Mouse (Mus musculus) lung, embryonic 16.5 days (tissue): ENCODE results near the gene Dhx16. TPM values are rescaled to one million over a fixed set of nuclear protein-coding genes. Genes with fewer than 3 reads are reported as not detected.

Experiments
- ATAC-seq: fragments of 200-750 bp; cut with Nextera tagmentation; 2 replicates; pipeline ENCODE4 v1.8.0; 2017; ENCODE audit warnings: low read depth, mild to moderate bottlenecking, moderate library complexity
- H3K27ac ChIP-seq: fragments of 300-500 bp; sonication (generic); 2 replicates; pipeline ENCODE4 v1.5.1; 2014; ENCODE audit warnings: mild to moderate bottlenecking, control low read depth, low read length
- H3K27me3 ChIP-seq: fragments of 300-500 bp; sonication (generic); 2 replicates; pipeline ENCODE4 v1.6.1; 2014; ENCODE audit warnings: low read depth, low read length, mixed read lengths; ENCODE audit not compliant: control insufficient read depth, insufficient read depth
- H3K36me3 ChIP-seq: fragments of 300-500 bp; sonication (generic); 2 replicates; pipeline ENCODE4 v1.6.1; 2014; ENCODE audit warnings: low read length; ENCODE audit not compliant: control insufficient read depth, insufficient read depth
- H3K4me1 ChIP-seq: fragments of 300-500 bp; sonication (generic); replicated peaks from 2 replicates; pipeline ENCODE4 v1.6.1; 2014; ENCODE audit warnings: low read length, mixed read lengths; ENCODE audit not compliant: control insufficient read depth, insufficient read depth
- H3K4me2 ChIP-seq: fragments of 300-500 bp; sonication (generic); 2 replicates; pipeline ENCODE4 v1.6.1; 2014; ENCODE audit warnings: low read depth, low read length, control low read depth
- H3K4me3 ChIP-seq: fragments of 300-500 bp; sonication (generic); 2 replicates; pipeline ENCODE4 v1.5.1; 2014; ENCODE audit warnings: mild to moderate bottlenecking, low read length, control low read depth
- H3K9ac ChIP-seq: fragments of 300-500 bp; sonication (generic); 2 replicates; pipeline ENCODE4 v1.6.1; 2014; ENCODE audit warnings: low read length, control low read depth
- H3K9me3 ChIP-seq: fragments of 300-500 bp; sonication (generic); 2 replicates; pipeline ENCODE4 v1.6.1; 2016; ENCODE audit warnings: low read length; ENCODE audit not compliant: control insufficient read depth
- WGBS: fragments of 180-500 bp; shearing (Covaris S2); extraction: QIAGEN DNeasy Blood & Tissue Kit; methylation state at CpG from one replicate; pipeline ENCODE4 v1.1.7; 2014; 5-methylcytosine and 5-hydroxymethylcytosine counted together
- polyA plus RNA-seq: library from polyadenylated mRNA; unstranded; fragments of >200 nt; fragmentation: Nextera tagmentation; extraction: Ambion mirVana; gene quantifications from 2 replicates; pipeline ENCODE4 v1.2.1, GENCODE M21; 2015

Gene Dhx16
- polyA plus RNA-seq, 1 experiment from 2014 or later: 40.2 TPM

GRCm38 (mm10) chr17:35866911-35867890 is 12.4 kb upstream of the Dhx16 start:
- Histone ChIP-seq H3K9me3 (0 out of 2 replicates have a peak, but pooled peaks cover 2% of the 10 kb centered on the region), H3K36me3 (peaks cover 5% of the 10 kb centered on the region; the same call in 1 of the 2 replicates), H3K9ac (peak overlapping the region; percentile 81), H3K4me2 (peak overlapping the region; percentile 94), H3K27ac (peak overlapping the region; percentile 99), H3K4me1 (peaks cover 33% of the 10 kb centered on the region), H3K27me3 (no peaks in the 10 kb centered on the region), H3K4me3 (peak overlapping the region; percentile 66)
- 8% methylated on average over 26 of the region's 26 CpGs for WGBS
- no peak for ATAC-seq

DNA sequence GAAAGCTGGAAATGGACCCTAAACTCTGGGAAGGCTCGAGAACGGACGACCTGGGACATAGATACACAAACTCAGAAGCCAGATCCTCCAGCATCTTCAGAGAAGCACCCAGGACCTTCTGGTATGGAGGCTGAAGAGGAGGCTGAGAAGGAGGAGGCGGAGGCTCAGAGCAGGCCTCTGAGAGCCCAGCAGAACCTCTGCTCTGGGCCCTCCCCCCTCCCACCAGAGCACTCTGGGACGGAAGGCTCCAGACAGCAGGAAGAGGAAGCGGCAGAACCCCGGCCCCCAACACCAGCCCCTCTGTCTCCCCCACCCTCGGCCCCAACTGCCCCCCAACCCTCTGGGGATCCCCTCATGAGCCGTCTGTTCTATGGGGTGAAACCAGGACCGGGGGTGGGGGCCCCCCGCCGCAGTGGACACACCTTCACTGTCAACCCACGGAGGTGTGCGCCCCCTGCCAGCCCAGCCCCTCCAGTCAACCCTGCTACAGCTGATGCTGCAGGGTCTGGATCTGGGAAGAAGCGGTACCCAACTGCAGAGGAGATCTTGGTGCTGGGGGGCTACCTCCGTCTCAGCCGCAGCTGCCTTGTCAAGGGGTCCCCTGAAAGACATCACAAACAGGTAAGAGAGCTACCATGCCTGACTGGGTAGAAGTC is 11.3 kb upstream of the Dhx16 start:
- Histone ChIP-seq H3K4me3 (peak overlapping the region; percentile 66), H3K27me3 (no peaks in the 10 kb centered on the region), H3K27ac (peak overlapping the region; percentile 99), H3K4me2 (peak overlapping the region; percentile 94), H3K4me1 (peaks cover 33% of the 10 kb centered on the region), H3K9me3 (0 out of 2 replicates have a peak, but pooled peaks cover 2% of the 10 kb centered on the region), H3K36me3 (peaks cover 5% of the 10 kb centered on the region; the same call in 1 of the 2 replicates), H3K9ac (peak overlapping the region; percentile 81)
- WGBS: 15% methylated on average over 17 of the region's 17 CpGs
- no peak for ATAC-seq

- Histone ChIP-seq H3K27me3 (no peaks in the 10 kb centered on the region), H3K4me3 (peak overlapping the region; percentile 66), H3K4me2 (peak overlapping the region; percentile 94), H3K36me3 (peaks cover 5% of the 10 kb centered on the region; the same call in 1 of the 2 replicates), H3K9me3 (0 out of 2 replicates have a peak, but pooled peaks cover 2% of the 10 kb centered on the region), H3K27ac (peak overlapping the region; percentile 99), H3K9ac (peak overlapping the region; percentile 81), H3K4me1 (peaks cover 33% of the 10 kb centered on the region)
- no peak for ATAC-seq
- WGBS: 2% methylated on average over 7 of the region's 7 CpGs
Observed at GRCm38 (mm10) chr17:35868961-35869345, 10.7 kb upstream of the Dhx16 start.

DNA sequence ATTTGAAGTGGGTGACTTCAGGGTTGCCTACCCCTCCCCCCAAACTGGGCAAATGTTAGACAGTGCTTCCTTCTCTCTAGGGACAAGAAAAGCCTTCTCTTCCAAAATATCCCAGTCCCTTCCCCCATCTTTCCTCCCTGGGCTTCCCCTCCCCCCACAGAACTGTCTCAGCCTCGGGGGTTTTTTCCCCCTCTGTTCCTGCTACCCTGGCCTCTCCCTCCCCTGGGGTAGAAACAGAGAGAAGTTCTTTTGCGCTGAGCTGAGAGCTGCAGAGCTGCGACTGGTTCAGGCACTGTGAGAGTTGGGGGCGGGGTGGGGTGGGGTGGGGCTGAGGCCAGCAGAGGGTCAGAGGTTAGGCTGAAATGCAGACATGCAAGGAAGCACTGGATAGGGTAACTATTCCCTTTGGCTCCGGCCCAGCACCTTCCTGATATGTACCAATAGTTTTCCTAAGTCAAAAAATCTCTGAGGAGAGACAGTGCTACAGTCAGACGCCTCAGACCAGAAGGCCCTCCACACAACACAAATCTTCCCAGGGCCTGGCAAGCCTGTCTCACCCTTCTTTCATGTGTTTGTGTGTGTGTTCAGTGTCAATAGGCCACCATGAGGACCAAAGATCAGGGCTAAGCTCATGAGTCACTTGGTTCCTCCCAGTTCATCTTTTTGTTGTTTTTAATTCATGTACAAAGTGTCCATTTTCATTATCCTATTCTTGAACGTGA is 10.1 kb upstream of the Dhx16 start:
- Histone ChIP-seq H3K27me3 (no peaks in the 10 kb centered on the region), H3K4me2 (peak overlapping the region; percentile 94)

DNA sequence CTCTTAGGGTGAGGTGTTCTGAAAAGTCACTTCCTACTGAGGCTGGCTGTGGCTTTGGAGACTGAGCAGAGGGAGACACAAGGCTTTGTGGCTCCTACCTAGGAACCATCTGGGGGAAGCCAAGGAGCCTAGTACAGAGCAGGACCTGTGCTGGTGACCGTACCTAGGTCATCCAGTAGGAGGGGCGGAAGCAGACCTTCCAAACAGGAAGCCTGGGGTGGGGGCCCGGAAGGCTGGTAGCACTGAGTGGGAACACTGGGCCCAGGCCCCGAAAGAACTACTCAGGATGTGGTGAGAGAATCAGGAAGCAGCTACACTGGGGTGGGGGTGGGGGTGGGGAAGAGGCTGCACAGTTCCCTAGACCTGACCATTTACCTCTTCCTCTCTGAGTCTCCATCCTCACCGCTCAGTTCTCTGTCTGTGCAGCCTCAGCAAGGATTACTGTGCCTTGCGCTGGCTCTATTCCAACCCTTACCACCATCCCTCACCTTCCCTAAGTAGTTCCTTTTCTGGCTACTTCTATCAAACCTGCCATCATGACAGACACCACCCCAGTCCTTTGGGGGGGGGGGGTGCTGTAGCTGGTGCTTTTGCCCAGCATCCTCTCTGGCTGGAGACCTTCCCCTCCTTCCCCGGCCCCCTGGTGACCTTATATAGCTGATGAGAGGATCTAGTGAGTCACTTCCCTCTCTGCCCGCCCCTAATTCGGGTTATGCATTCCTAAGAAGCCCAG is 9.3 kb upstream of the Dhx16 start:
- H3K9ac ChIP-seq: peak overlapping the region; percentile 81
- peaks cover 28% of the 10 kb centered on the region for H3K4me1 ChIP-seq
- H3K4me2 ChIP-seq: peak overlapping the region; percentile 94
- H3K36me3 ChIP-seq: peaks cover 16% of the 10 kb centered on the region
- ATAC-seq: peak; percentile 7
- WGBS: 37% methylated on average over 9 of the region's 9 CpGs
- no peaks in the 10 kb centered on the region for H3K27me3 ChIP-seq
- 0 out of 2 replicates have a peak, but pooled peaks cover 2% of the 10 kb centered on the region for H3K9me3 ChIP-seq
- H3K27ac ChIP-seq: peak overlapping the region; percentile 99
- peak overlapping the region; percentile 66 for H3K4me3 ChIP-seq

More for the DNA sequence above, 10.1 kb upstream of the Dhx16 start:
- Histone ChIP-seq H3K36me3 (peaks cover 8% of the 10 kb centered on the region; the same call in 1 of the 2 replicates), H3K9me3 (0 out of 2 replicates have a peak, but pooled peaks cover 2% of the 10 kb centered on the region), H3K4me1 (peaks cover 33% of the 10 kb centered on the region), H3K9ac (peak overlapping the region; percentile 81), H3K27ac (peak overlapping the region; percentile 99), H3K4me3 (peak overlapping the region; percentile 66)
- ATAC-seq: peak; percentile 7; the same call in 1 of the 2 replicates
- WGBS: 2% methylated on average over 7 of the region's 7 CpGs

GRCm38 (mm10) chr17:35870884-35871696 is 8.5 kb upstream of the Dhx16 start:
- H3K4me3 ChIP-seq: peak overlapping the region; percentile 66

GRCm38 (mm10) chr17:35873774-35874519 is 5.7 kb upstream of the Dhx16 start:
- no peak overlapping the region; the same call in 1 of the 2 replicates for H3K4me2 ChIP-seq
- peak overlapping the region; percentile 19; the same call in 1 of the 2 replicates for H3K9ac ChIP-seq
- 0 out of 2 replicates have a peak, but pooled peaks cover 2% of the 10 kb centered on the region for H3K9me3 ChIP-seq
- peak; percentile 29; the same call in 1 of the 2 replicates for ATAC-seq
- no peaks in the 10 kb centered on the region for H3K27me3 ChIP-seq
- peaks cover 20% of the 10 kb centered on the region for H3K4me1 ChIP-seq
- H3K27ac ChIP-seq: no peak overlapping the region
- no peak overlapping the region for H3K4me3 ChIP-seq
- WGBS: 26% methylated on average over 21 of the region's 21 CpGs
- peaks cover 20% of the 10 kb centered on the region for H3K36me3 ChIP-seq

More at GRCm38 (mm10) chr17:35870884-35871696, 8.5 kb upstream of the Dhx16 start:
- H3K4me2 ChIP-seq: peak overlapping the region; percentile 94
- peak overlapping the region; percentile 81; the same call in 1 of the 2 replicates for H3K9ac ChIP-seq
- H3K4me1 ChIP-seq: peaks cover 28% of the 10 kb centered on the region
- 57% methylated on average over 8 of the region's 8 CpGs for WGBS
- peak overlapping the region; percentile 99 for H3K27ac ChIP-seq
- H3K36me3 ChIP-seq: peaks cover 18% of the 10 kb centered on the region
- H3K9me3 ChIP-seq: 0 out of 2 replicates have a peak, but pooled peaks cover 2% of the 10 kb centered on the region
- no peaks in the 10 kb centered on the region for H3K27me3 ChIP-seq
- ATAC-seq: no peak
